Mouse (Mus musculus): Measurements from ENCODE around the gene Pnck. TPM values are rescaled to one million over a fixed set of nuclear protein-coding genes. Genes with fewer than 3 reads are reported as not detected.

The Pnck gene
- total and polyA plus RNA-seq, 3 experiments: 0.11 TPM; not detected in 2

DNA sequence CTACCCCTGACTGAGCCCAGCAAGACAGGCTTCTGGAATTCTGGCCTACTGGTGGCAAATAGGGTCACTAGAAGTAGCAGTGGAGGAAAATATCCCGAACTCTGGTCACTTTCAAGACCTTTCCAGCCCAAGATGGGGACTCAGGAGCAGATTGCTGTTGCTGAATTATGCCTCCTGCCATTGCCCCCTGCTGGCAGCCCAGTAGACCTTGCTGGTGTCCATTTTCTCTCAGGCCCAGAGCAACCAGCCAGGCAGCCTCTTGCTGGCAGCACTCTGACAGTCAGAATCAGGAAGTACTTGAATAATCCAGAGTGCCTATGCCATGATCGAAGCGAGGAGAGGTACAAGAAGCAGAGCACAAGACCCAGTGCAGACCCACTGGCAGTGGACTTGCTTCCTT lies 4.4 kb downstream of the Pnck start:
- H3K9me3 ChIP-seq (replicated peaks; ENCODE audit: insufficient read depth, low read length): no peaks in the 10 kb centered on the region
- peak; percentile 68 for DNase-seq (ENCODE audit: low read depth, low spot score)
- peaks cover 0 to 11% of the 10 kb centered on the region in 2 experiments; a peak in 1 of 4 replicates for H3K4me1 ChIP-seq (ENCODE audit: control insufficient read depth in 1 of 2, insufficient read depth in 2 of 2, low read length in 2 of 2)
- H3K79me2 ChIP-seq (ENCODE audit: control insufficient read depth, insufficient read depth, low read length, poor library complexity): no peaks in the 10 kb centered on the region
- no peaks in the 10 kb centered on the region for H3K27me3 ChIP-seq (ENCODE audit: control insufficient read depth in 1 of 2, insufficient read depth in 2 of 2, low read length in 2 of 2)
- H3K36me3 ChIP-seq (ENCODE audit: control insufficient read depth in 1 of 2, insufficient read depth in 2 of 2, low read length in 2 of 2): no peaks in the 10 kb centered on the region
- peak overlapping the region; percentile 31; the same call in 1 of the 2 replicates for H3K9ac ChIP-seq (ENCODE audit: control insufficient read depth, low read depth, low read length, poor library complexity, severe bottlenecking)
- no peak for TF ChIP-seq MYC (IDR thresholded peaks at IDR 0.05; ENCODE audit: low read depth, low read length)
- peak; percentile 56 to 61 (median 61) for TF ChIP-seq CTCF (IDR thresholded peaks at IDR 0.05 in 2 of 3, conservative IDR thresholded peaks at IDR 0.05 in 1 of 3; ENCODE audit: control insufficient read depth in 1 of 3, insufficient read depth in 1 of 3, low read depth in 2 of 3, low read length in 3 of 3, poor library complexity in 1 of 3, severe bottlenecking in 1 of 3)
- TF ChIP-seq ZKSCAN1 (IDR thresholded peaks at IDR 0.05; ENCODE audit: low read depth, low read length): no peak
- no peak for TF ChIP-seq CHD2 (IDR thresholded peaks at IDR 0.05; ENCODE audit: low read length)
- TF ChIP-seq ELF1 (IDR thresholded peaks at IDR 0.05; ENCODE audit: low read depth, low read length): peak; percentile 17; the same call in 1 of the 2 replicates
- TF ChIP-seq RAD21 (IDR thresholded peaks at IDR 0.05; ENCODE audit: low read depth, low read length): peak; percentile 12
- TF ChIP-seq SMC3 (IDR thresholded peaks at IDR 0.05; ENCODE audit: low read depth, low read length): peak; percentile 48
- TF ChIP-seq JUND (IDR thresholded peaks at IDR 0.05; ENCODE audit: low read depth, low read length): no peak
- no peak for TF ChIP-seq MAFK (IDR thresholded peaks at IDR 0.05; ENCODE audit: borderline replicate concordance, low read depth, low read length)
- TF ChIP-seq MXI1 (IDR thresholded peaks at IDR 0.05; ENCODE audit: low read depth, low read length): no peak
- no peak for TF ChIP-seq TAL1 (IDR thresholded peaks at IDR 0.05; ENCODE audit: low read length)
- no peak overlapping the region for H3K4me3 ChIP-seq (ENCODE audit: control insufficient read depth in 1 of 2, insufficient read depth in 1 of 2, low read depth in 2 of 2, low read length in 2 of 2)
- H3K27ac ChIP-seq (ENCODE audit: control insufficient read depth, low read depth, low read length): no peak overlapping the region

- Histone ChIP-seq H3K4me3 (ENCODE audit: control insufficient read depth in 1 of 2, insufficient read depth in 1 of 2, low read depth in 2 of 2, low read length in 2 of 2) (no peak overlapping the region), H3K9ac (ENCODE audit: control insufficient read depth, low read depth, low read length, poor library complexity, severe bottlenecking) (no peak overlapping the region), H3K9me3 (replicated peaks; ENCODE audit: insufficient read depth, low read length) (no peaks in the 10 kb centered on the region), H3K27ac (ENCODE audit: control insufficient read depth, low read depth, low read length) (no peak overlapping the region), H3K79me2 (ENCODE audit: control insufficient read depth, insufficient read depth, low read length, poor library complexity) (no peaks in the 10 kb centered on the region), H3K4me1 (ENCODE audit: control insufficient read depth in 1 of 2, insufficient read depth in 2 of 2, low read length in 2 of 2) (peaks cover 0 to 11% of the 10 kb centered on the region in 2 experiments; a peak in 1 of 4 replicates), H3K36me3 (ENCODE audit: control insufficient read depth in 1 of 2, insufficient read depth in 2 of 2, low read length in 2 of 2) (no peaks in the 10 kb centered on the region), H3K27me3 (ENCODE audit: control insufficient read depth in 1 of 2, insufficient read depth in 2 of 2, low read length in 2 of 2) (no peaks in the 10 kb centered on the region)
- no peak for TF ChIP-seq TCF12 (IDR thresholded peaks at IDR 0.05; ENCODE audit: low read depth, low read length)
- TF ChIP-seq MYC (IDR thresholded peaks at IDR 0.05; ENCODE audit: low read depth, low read length): 0 out of 2 replicates have a peak, but pooled peaks have one; percentile 20
- peak; percentile 84 for TF ChIP-seq SMC3 (IDR thresholded peaks at IDR 0.05; ENCODE audit: low read depth, low read length)
- TF ChIP-seq CTCF (IDR thresholded peaks at IDR 0.05 in 2 of 3, conservative IDR thresholded peaks at IDR 0.05 in 1 of 3; ENCODE audit: control insufficient read depth in 1 of 3, insufficient read depth in 1 of 3, low read depth in 2 of 3, low read length in 3 of 3, poor library complexity in 1 of 3, severe bottlenecking in 1 of 3): peak; percentile 89 to 97 (median 90)
- peak; percentile 83 for TF ChIP-seq ZC3H11A (IDR thresholded peaks at IDR 0.05; ENCODE audit: low read depth, low read length)
- peak; percentile 90 for TF ChIP-seq RAD21 (IDR thresholded peaks at IDR 0.05; ENCODE audit: low read depth, low read length)
- peak; percentile 75 for DNase-seq (ENCODE audit: low read depth, low spot score)
Observed at GRCm38 (mm10) chrX:73654177-73654576, 5.7 kb downstream of the Pnck start.

DNA sequence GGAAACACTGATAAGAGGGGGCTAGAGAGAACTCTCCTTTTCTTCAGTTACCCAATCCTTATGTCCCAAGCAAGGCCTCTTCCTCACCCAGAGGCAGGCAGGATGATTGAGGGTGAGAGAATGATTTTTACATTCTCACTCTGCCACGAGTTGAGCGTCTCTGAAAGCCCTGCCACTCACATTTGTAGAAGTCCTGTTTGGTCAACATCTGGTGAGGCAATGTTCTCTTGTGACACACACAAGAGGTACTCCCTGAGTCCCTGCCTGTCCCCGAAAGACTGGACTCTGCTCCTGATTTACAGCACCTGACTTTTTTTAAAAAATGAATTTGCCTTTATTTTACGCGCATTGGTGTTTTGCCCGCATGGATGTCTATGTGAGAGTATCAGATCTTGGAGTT lies 6.5 kb downstream of the Pnck start:
- Histone ChIP-seq H3K79me2 (ENCODE audit: control insufficient read depth, insufficient read depth, low read length, poor library complexity) (no peaks in the 10 kb centered on the region), H3K27me3 (ENCODE audit: control insufficient read depth in 1 of 2, insufficient read depth in 2 of 2, low read length in 2 of 2) (no peaks in the 10 kb centered on the region), H3K27ac (ENCODE audit: control insufficient read depth, low read depth, low read length) (no peak overlapping the region), H3K4me1 (ENCODE audit: control insufficient read depth in 1 of 2, insufficient read depth in 2 of 2, low read length in 2 of 2) (peaks cover 0 to 11% of the 10 kb centered on the region in 2 experiments; a peak in 1 of 4 replicates), H3K4me3 (ENCODE audit: control insufficient read depth in 1 of 2, insufficient read depth in 1 of 2, low read depth in 2 of 2, low read length in 2 of 2) (no peak overlapping the region), H3K9me3 (replicated peaks; ENCODE audit: insufficient read depth, low read length) (no peaks in the 10 kb centered on the region), H3K9ac (ENCODE audit: control insufficient read depth, low read depth, low read length, poor library complexity, severe bottlenecking) (no peak overlapping the region), H3K36me3 (ENCODE audit: control insufficient read depth in 1 of 2, insufficient read depth in 2 of 2, low read length in 2 of 2) (no peaks in the 10 kb centered on the region)
- DNase-seq (ENCODE audit: low read depth, low spot score): no peak
- TF ChIP-seq POLR2AphosphoS2 (IDR thresholded peaks at IDR 0.05; ENCODE audit: low read length): no peak
- TF ChIP-seq NELFE (IDR thresholded peaks at IDR 0.05; ENCODE audit: low read depth, low read length): no peak
- TF ChIP-seq TCF12 (IDR thresholded peaks at IDR 0.05; ENCODE audit: low read depth, low read length): no peak
- TF ChIP-seq SIN3A (IDR thresholded peaks at IDR 0.05; ENCODE audit: low read length): no peak
- no peak for TF ChIP-seq HCFC1 (IDR thresholded peaks at IDR 0.05; ENCODE audit: low read depth, low read length)
- no peak for TF ChIP-seq ZKSCAN1 (IDR thresholded peaks at IDR 0.05; ENCODE audit: low read depth, low read length)
- no peak for TF ChIP-seq ZMIZ1 (IDR thresholded peaks at IDR 0.05; ENCODE audit: low read depth, low read length)
- no peak for TF ChIP-seq MYC (IDR thresholded peaks at IDR 0.05; ENCODE audit: low read depth, low read length)

Data from MEL (cell line).